Mouse (Mus musculus) layer of hippocampus, adult 11-12 months (tissue): ENCODE measurements around the gene Sft2d1.

Source experiments
- DNase-seq: peaks from one replicate; pipeline ENCODE4 v3.0.0; 2022; ENCODE audit warnings: low spot score

Sft2d1 gene

GRCm38 (mm10) chr17:8361281-8362103 lies 50.6 kb downstream of the Sft2d1 start:
- no peak for DNase-seq

- no peak for DNase-seq
Observed at GRCm38 (mm10) chr17:8367514-8368480, 56.9 kb downstream of the Sft2d1 start.

DNA sequence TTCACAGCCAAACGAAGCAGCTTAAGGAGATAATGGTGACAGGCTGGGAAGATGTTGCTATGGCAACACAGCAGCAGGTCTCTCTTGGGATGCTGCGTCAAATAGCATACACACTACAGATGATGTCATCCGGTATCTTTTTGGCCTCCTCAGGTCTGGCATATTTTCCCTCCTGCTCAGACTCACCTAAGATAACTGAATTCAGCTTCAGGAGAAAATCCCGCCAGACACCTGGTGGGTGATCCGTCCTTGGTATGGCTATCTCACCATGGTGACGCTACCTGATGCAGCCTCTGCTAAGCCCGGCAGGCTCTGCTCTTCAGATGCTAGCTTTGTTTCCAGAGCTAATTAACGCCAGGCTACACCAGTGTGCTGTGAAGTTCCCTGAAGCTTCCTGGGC lies 57.7 kb downstream of the Sft2d1 start:
- peak; percentile 61 for DNase-seq

GRCm38 (mm10) chr17:8369171-8369570 lies 58.3 kb downstream of the Sft2d1 start:
- DNase-seq, result no peak

- DNase-seq, result no peak
Observed at GRCm38 (mm10) chr17:8370634-8371229, 59.8 kb downstream of the Sft2d1 start.

GRCm38 (mm10) chr17:8371834-8372233 lies 60.9 kb downstream of the Sft2d1 start:
- DNase-seq, result peak; percentile 85

GRCm38 (mm10) chr17:8372286-8373046 lies 61.6 kb downstream of the Sft2d1 start:
- peak; percentile 87 for DNase-seq
